Mouse (Mus musculus): ENCODE measurements at regions not wholly inside any gene's neighbourhood (a gene's known extent, or its start where the extent isn't known, plus 50 kb on each side); places are given as distances from the start of the nearest gene placed in this dataset.

DNA sequence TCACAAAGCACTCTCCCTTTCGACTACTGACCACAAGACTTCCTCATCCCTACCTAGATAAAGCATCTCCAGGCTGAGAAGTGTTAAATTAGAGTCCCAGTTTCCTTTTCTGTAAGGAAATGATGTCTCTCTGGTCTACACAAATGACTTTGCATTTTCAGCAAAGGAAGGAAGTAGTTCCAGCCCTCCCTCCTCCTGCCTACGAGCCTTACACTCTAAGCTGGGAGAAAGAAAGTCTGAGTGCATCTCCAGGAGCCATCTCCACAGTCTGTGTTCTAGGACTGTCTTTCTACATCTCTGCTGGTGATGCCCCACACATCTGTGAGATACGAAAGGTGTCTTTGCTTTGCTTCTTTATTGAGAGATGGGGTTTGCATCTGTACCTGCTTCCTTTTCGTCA, 251.1 kb upstream of the Prickle1 start:
- TF ChIP-seq CTCF (conservative IDR thresholded peaks at IDR 0.05; ENCODE audit: low read length) (no peak), POU5F1 (IDR thresholded peaks at IDR 0.05; ENCODE audit: borderline replicate concordance, low read length) (no peak), NANOG (IDR thresholded peaks at IDR 0.05; ENCODE audit: borderline replicate concordance, low read length) (no peak)

Measured in E14TG2a.4 (cell line).